Mouse (Mus musculus): ENCODE measurements at regions not wholly inside any gene's neighbourhood (a gene's known extent, or its start where the extent isn't known, plus 50 kb on each side); places are given as distances from the start of the nearest gene placed in this dataset.

- H3K27ac ChIP-seq: no peak overlapping the region
- no peaks in the 10 kb centered on the region for H3K9me3 ChIP-seq (replicated peaks; ENCODE audit: low read length)
- H3K36me3 ChIP-seq (ENCODE audit: insufficient read depth, low read length): no peaks in the 10 kb centered on the region
- no peak for ATAC-seq (replicated peaks; ENCODE audit: low FRiP score, low read depth)
- DNase-seq (ENCODE audit: low spot score): no peak
- no peak overlapping the region for H3K4me3 ChIP-seq (replicated peaks; ENCODE audit: low read depth, low read length)
- no peak overlapping the region for H3K4me2 ChIP-seq (ENCODE audit: low read length)
- no peaks in the 10 kb centered on the region for H3K27me3 ChIP-seq (ENCODE audit: insufficient read depth, low read length)
- H3K4me1 ChIP-seq (replicated peaks; ENCODE audit: insufficient read depth, low read length): no peaks in the 10 kb centered on the region
- WGBS: 96% methylated on average over 4 of the region's 4 CpGs
- TF ChIP-seq CTCF (IDR thresholded peaks at IDR 0.05; ENCODE audit: low read depth): no peak
- no peak overlapping the region for H3K9ac ChIP-seq (ENCODE audit: low read depth, low read length)
Measured at GRCm38 (mm10) chr16:76529613-76530012, 156.0 kb upstream of the Nrip1 start.

GRCm38 (mm10) chr16:76527106-76527949 lies 153.7 kb upstream of the Nrip1 start:
- Histone ChIP-seq H3K9me3 (replicated peaks; ENCODE audit: low read length) (no peaks in the 10 kb centered on the region), H3K4me1 (replicated peaks; ENCODE audit: insufficient read depth, low read length) (no peaks in the 10 kb centered on the region), H3K27ac (no peak overlapping the region), H3K9ac (ENCODE audit: low read depth, low read length) (no peak overlapping the region), H3K4me2 (ENCODE audit: low read length) (no peak overlapping the region), H3K27me3 (ENCODE audit: insufficient read depth, low read length) (no peaks in the 10 kb centered on the region), H3K36me3 (ENCODE audit: insufficient read depth, low read length) (no peaks in the 10 kb centered on the region), H3K4me3 (replicated peaks; ENCODE audit: low read depth, low read length) (no peak overlapping the region)
- ATAC-seq (replicated peaks; ENCODE audit: low FRiP score, low read depth) (no peak), DNase-seq (ENCODE audit: low spot score) (no peak)
- WGBS: 80% methylated on average over 6 of the region's 6 CpGs
- TF ChIP-seq CTCF (IDR thresholded peaks at IDR 0.05; ENCODE audit: low read depth): no peak

DNA sequence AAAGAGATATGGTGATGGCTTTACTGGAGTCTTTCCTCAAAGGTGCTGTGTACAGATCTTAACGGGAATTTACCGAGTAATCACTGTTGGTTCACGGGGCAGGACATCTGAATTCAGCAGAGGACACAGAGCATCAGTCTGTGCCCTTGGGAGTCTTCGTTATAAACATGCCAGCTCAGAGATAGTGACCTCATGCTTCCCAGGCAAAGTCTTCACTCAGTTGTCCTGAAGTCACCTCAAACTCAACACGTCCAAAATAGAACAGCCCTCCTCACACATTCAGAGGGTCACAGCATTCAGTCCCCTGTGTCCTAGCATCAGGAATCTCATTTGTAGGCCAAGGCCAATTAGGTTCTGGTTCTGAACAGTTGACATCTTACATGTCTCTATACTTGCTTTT lies 151.9 kb upstream of the Nrip1 start:
- no peak for DNase-seq (ENCODE audit: low spot score)
- WGBS: 76% methylated on average over 5 of the region's 5 CpGs
- Histone ChIP-seq H3K4me3 (replicated peaks; ENCODE audit: low read depth, low read length) (no peak overlapping the region), H3K4me1 (replicated peaks; ENCODE audit: insufficient read depth, low read length) (no peaks in the 10 kb centered on the region), H3K27me3 (ENCODE audit: insufficient read depth, low read length) (no peaks in the 10 kb centered on the region), H3K4me2 (ENCODE audit: low read length) (no peak overlapping the region), H3K27ac (no peak overlapping the region), H3K9ac (ENCODE audit: low read depth, low read length) (no peak overlapping the region), H3K9me3 (replicated peaks; ENCODE audit: low read length) (no peaks in the 10 kb centered on the region), H3K36me3 (ENCODE audit: insufficient read depth, low read length) (no peaks in the 10 kb centered on the region)
- no peak for ATAC-seq (replicated peaks; ENCODE audit: low FRiP score, low read depth)
- TF ChIP-seq CTCF (IDR thresholded peaks at IDR 0.05; ENCODE audit: low read depth): no peak

DNA sequence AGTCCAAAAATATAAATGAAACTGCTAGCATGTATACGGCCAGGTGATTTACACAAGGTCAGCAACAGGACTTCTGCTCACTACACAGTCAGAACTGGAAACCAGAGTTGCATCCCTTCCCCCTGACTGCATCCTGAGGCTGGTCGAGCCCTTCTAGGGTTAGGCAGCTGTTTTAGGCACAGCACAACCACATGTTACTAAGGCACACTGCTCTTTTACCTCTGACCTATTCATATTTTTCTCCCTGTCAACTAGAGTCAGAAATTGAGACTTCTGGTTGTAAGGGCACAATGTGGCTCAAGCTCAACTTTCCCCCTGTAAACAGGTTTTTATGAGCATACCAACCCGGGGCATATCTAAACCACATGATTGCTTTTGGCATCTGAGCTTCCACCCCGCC lies 151.3 kb upstream of the Nrip1 start:
- Histone ChIP-seq H3K4me3 (replicated peaks; ENCODE audit: low read depth, low read length) (no peak overlapping the region), H3K4me2 (ENCODE audit: low read length) (no peak overlapping the region), H3K36me3 (ENCODE audit: insufficient read depth, low read length) (no peaks in the 10 kb centered on the region), H3K4me1 (replicated peaks; ENCODE audit: insufficient read depth, low read length) (no peaks in the 10 kb centered on the region), H3K27me3 (ENCODE audit: insufficient read depth, low read length) (no peaks in the 10 kb centered on the region), H3K9ac (ENCODE audit: low read depth, low read length) (no peak overlapping the region), H3K9me3 (replicated peaks; ENCODE audit: low read length) (no peaks in the 10 kb centered on the region), H3K27ac (no peak overlapping the region)
- no peak for ATAC-seq (replicated peaks; ENCODE audit: low FRiP score, low read depth)
- no peak for DNase-seq (ENCODE audit: low spot score)
- WGBS: 29% methylated on average over 4 of the region's 4 CpGs
- TF ChIP-seq CTCF (IDR thresholded peaks at IDR 0.05; ENCODE audit: low read depth): no peak

GRCm38 (mm10) chr16:76521142-76521541 lies 147.5 kb upstream of the Nrip1 start:
- Histone ChIP-seq H3K4me3 (replicated peaks; ENCODE audit: low read depth, low read length) (no peak overlapping the region), H3K27me3 (ENCODE audit: insufficient read depth, low read length) (no peaks in the 10 kb centered on the region), H3K4me1 (replicated peaks; ENCODE audit: insufficient read depth, low read length) (no peaks in the 10 kb centered on the region), H3K27ac (no peak overlapping the region), H3K4me2 (ENCODE audit: low read length) (no peak overlapping the region), H3K9ac (ENCODE audit: low read depth, low read length) (no peak overlapping the region), H3K9me3 (replicated peaks; ENCODE audit: low read length) (no peaks in the 10 kb centered on the region), H3K36me3 (ENCODE audit: insufficient read depth, low read length) (no peaks in the 10 kb centered on the region)
- ATAC-seq (replicated peaks; ENCODE audit: low FRiP score, low read depth) (no peak), DNase-seq (ENCODE audit: low spot score) (no peak)
- 92% methylated on average over 6 of the region's 6 CpGs for WGBS
- no peak for TF ChIP-seq CTCF (IDR thresholded peaks at IDR 0.05; ENCODE audit: low read depth)

GRCm38 (mm10) chr16:76520643-76520993 lies 147.0 kb upstream of the Nrip1 start:
- DNase-seq (ENCODE audit: low spot score) (no peak), ATAC-seq (replicated peaks; ENCODE audit: low FRiP score, low read depth) (no peak)
- no peaks in the 10 kb centered on the region for H3K27me3 ChIP-seq (ENCODE audit: insufficient read depth, low read length)
- TF ChIP-seq CTCF (IDR thresholded peaks at IDR 0.05; ENCODE audit: low read depth): no peak
- no peaks in the 10 kb centered on the region for H3K4me1 ChIP-seq (replicated peaks; ENCODE audit: insufficient read depth, low read length)
- no peaks in the 10 kb centered on the region for H3K36me3 ChIP-seq (ENCODE audit: insufficient read depth, low read length)
- H3K4me2 ChIP-seq (ENCODE audit: low read length): no peak overlapping the region
- no peak overlapping the region for H3K27ac ChIP-seq
- no peaks in the 10 kb centered on the region for H3K9me3 ChIP-seq (replicated peaks; ENCODE audit: low read length)
- H3K4me3 ChIP-seq (replicated peaks; ENCODE audit: low read depth, low read length): no peak overlapping the region
- H3K9ac ChIP-seq (ENCODE audit: low read depth, low read length): no peak overlapping the region
- 56% methylated on average over 3 of the region's 3 CpGs for WGBS

Data from kidney, postnatal 0 days (tissue).